Mouse (Mus musculus): ENCODE data around the gene Rin3.

Gene Rin3

DNA sequence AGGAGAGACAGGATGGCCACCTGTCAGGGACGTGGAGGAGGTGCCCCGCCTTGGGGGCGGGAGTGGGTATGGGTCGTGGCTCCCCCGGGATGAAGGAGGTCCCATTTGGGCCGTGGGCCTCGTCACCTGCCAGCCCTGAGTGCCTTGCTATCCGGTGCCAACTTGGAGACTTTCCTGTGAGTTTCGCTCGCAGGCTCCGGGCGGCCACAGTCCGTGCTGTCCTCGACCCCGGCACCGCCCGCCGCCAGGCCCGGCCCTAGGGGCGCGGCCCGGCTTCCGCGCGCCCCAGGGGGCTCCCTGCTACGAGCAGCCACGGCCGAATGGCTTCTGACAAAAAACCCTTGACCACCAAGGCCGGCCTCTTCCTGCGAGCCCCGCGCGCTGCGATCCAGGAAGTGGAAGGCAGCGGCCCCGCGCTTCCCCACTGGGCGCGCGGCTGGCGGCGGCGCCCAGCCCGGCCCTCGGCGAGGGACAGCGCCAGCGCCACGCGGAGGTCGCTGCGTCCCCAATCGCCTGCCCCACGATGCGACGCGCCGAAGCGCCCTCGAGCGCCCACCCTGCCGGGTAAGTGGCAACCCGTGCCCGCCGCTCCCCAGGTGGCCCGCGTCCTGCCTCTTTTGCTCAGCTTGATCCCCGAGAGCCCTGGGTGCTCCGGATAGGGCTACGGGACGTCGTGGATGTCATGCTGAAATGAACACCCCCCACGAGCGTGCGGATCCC is at the start of gene Rin3:
Rin3 (plus strand) TSS at position 286 of the 720 bp plus-strand sequence.
- in situ Hi-C loops (cut with MboI, MseI) = loop anchor here (5.0 to 25.0 kb wide), 2 partner anchors 84 to 1196 kb away; partner anchors contain the start of gene Ppp4r3a (in 1 of the 2)

DNA sequence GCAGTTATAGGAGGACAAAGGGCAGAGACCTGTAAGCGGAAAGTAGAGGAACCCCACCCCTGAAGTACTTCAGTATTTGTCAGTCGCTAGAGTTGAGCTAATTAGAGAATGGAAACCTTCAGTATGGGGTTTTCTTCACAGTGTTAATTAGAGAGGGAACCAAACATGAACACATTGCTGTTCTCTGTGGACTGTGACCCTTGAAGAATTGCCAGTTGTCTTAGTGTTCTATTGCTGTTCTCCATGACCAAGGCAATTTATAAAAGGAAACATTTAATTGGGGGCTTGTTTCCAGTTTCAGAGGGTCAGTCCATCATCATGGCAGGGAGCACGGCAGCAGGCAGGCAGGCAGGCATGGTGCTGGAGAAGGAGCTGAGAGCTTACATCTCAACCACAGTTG is 47.3 kb upstream of the Rin3 start:
- in situ Hi-C loops (cut with MboI, MseI) = no loop called here

DNA sequence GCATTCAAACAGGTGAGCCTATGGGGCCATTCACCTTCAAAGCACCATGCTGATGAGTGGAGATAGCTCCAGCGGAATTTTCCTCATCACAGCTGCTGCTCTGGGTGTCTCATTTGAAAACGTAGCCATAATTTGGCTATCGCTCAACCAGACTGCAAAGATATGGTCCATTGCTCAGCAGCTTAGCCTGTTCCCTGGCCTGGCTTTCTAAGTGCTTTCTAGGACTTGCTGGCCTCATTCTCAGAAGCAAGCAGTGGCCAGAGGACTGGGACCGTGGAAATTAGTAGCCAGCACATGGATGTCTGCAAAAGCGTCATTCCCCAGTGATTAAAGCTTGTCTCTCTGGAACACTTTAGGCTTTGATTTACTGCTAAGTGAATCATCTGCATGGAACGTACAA is 46.5 kb upstream of the Rin3 start:
- in situ Hi-C loops (cut with MboI, MseI) = no loop called here

DNA sequence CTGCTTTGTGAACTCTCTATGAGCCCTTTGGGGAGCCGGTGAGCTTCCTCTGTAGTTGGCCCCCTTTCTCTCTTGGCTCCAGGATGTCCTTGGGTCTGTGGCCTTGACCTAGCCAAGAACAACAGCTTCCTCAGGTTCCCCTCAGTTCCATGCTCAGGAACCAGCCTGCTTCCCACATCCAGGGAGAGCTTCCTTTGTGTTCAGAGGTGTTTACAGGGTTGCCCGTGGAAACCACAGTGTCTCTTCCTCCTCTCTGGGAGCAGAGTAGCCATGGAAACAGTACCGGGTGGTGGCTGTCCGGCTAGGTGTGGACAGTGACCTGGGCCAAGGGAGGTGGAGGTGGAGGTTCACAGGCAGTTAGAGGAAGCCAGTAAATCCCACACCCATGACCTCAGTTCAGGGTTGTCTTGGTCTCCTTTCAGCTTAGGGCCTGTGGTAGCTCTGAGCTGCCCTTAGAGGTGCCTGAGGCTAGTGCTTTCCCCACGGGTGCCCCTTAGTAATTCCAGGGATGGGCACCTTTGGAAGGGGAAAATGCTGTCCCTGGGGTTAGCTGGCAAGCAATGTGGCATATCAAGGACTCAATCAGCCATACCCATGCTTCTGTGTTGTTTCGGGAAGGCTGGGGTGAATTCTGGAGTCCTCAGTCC is 40.6 kb upstream of the Rin3 start:
- in situ Hi-C loops (cut with MboI, MseI) = no loop called here

DNA sequence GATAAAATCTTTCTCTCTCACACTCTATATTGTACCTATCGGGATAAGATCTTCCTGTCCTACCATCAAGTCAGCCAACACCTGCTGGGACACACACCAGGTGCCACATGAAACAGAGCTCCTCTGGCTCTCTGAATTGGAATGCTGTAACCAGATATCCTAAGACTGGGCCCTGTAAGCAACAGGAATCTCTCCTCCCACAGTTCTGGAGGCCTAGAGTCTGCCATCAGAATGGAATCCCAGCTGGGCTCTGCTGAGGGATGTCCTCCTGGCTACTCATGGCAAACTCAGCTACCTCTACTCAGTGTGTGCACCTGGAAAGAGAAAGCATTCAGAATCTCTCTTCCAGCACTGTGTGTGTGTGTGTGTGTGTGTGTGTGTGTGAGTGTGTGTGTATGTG is 38.9 kb upstream of the Rin3 start:
- in situ Hi-C loops (cut with MboI, MseI) = no loop called here

DNA sequence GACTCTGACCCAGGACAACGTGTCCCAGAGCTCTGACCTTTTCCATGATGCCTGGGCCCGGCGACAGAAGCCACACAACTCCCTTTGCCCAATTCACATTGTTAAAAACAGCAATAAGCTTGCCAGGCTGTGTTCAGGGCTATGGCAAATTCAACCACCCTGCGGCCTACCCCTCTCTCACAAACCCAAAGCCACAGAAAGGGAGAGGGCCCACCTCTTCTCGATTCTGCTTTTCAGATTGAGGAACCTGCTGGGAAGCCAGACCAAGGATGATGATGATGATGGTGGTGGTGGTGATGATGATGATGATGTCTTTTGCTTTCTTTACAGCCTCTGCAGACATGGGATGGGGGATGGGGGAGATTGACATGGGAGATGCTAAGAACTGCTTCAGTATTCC is 36.6 kb upstream of the Rin3 start:
- in situ Hi-C loops (cut with MboI, MseI) = no loop called here

DNA sequence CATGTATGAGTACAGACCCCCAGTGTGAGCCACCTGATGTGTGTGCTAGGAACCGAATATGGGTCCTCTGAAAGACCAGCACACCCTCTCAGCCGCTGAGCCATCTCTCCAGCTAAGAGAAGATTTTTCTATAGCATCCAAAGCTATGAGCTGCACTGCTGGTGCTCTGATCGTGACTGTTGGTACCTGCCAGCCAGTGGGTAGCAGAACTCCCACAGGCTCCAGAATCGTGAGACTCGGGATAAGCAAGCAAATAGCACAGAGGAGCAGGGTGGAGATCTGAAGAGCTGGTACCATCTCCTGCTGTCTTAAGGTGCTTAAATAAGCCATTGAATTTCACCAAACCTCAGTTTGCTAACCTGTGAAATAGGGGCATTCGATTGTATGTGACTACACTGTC is 34.7 kb upstream of the Rin3 start:
- in situ Hi-C loops (cut with MboI, MseI) = no loop called here

DNA sequence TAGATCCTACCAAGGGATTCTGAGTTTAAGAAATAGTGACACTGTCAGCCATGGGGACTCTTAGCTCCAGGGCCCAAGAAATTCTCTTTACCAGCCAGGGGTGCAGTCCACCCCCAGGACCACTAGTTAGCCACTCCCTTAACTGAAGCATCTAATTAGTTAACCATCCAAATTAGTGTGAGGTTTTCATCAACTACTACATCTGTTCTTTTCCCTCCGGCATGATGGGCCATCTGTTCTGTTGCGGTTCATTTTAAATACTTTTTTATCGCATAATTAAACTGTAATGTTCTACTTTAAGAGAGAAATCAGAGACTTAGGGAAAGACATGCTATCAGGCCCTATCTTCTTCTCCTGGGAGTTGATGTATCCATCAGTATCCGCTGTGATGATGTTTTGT is 32.5 kb upstream of the Rin3 start:
- in situ Hi-C loops (cut with MboI, MseI) = no loop called here

DNA sequence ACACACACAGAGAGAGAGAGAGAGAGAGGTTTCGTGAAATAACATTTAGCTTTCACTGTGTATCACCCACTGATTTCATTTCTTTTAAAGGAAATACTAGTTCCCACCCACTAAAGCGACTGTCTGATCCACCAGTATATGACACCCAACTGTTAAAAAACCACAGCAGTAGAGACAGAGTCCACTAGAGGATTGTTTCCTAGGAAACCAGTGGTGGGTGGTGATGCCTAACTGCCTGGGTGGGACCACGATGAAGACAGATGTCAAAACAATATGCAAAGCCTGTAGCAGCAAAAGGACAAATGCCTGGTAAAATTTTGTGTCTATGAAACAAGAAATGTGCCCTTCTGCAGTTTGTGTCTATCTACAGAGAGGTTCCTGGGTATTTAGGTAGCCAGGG is 31.8 kb upstream of the Rin3 start:
- in situ Hi-C loops (cut with MboI, MseI) = no loop called here

DNA sequence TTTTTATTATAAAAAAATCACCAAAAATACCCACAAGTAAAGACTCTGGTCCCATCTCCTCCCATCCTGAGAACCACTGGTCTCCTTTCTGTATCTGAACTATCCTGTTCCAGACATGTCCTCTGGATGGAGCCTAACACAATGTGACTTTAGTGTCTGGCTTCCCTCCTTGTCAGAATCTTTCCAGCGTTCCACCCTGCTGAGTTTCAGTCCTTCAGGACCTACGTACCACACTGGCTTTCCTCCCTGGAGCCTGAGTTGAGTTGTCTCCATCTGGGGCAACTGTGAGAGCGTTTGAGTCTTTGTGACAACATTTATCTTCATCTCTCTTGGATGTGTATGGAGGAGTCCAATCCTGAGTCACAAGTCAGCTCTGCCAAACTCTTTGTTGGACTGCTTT is 30.9 kb upstream of the Rin3 start:
- in situ Hi-C loops (cut with MboI, MseI) = no loop called here

DNA sequence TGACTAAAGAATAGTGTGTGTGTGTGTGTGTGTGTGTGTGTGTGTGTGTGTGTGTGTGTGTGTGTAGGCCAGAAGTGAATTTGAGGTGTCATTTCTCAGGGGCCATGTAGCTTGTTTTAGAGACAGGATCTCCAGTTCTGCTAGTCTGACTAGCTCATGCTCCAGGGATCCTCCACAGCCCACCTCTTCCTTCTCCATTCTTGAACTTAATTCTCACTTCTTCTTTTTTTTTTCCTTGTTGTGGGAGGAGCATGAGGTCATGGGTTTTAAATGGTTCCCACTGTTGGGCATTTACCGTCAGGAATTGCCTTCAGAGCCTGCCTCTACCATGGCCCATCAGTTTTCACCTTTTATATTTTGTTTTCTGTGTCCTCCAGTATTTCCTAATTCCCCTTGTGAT is 30.3 kb upstream of the Rin3 start:
- in situ Hi-C loops (cut with MboI, MseI) = no loop called here

DNA sequence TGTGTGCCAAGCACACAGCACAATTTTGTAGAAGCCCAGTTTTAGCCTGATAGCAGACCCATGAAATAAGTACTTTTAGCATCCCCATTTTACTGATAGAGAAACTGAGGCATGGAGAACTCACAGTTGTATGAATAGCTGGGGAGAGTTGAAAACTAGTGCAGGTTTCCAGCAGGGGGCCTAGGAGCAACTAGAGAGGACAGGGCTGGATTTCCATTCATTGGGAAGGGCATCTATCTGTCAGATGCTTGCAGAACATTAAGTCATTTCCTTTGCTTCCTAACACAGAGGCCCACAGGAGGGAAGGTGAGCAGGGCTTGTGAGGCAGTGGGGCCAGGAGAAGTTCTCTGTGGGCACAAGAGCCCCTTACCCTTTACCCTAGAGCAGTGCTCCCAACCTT is 27.8 kb upstream of the Rin3 start:
- in situ Hi-C loops (cut with MboI, MseI) = no loop called here

DNA sequence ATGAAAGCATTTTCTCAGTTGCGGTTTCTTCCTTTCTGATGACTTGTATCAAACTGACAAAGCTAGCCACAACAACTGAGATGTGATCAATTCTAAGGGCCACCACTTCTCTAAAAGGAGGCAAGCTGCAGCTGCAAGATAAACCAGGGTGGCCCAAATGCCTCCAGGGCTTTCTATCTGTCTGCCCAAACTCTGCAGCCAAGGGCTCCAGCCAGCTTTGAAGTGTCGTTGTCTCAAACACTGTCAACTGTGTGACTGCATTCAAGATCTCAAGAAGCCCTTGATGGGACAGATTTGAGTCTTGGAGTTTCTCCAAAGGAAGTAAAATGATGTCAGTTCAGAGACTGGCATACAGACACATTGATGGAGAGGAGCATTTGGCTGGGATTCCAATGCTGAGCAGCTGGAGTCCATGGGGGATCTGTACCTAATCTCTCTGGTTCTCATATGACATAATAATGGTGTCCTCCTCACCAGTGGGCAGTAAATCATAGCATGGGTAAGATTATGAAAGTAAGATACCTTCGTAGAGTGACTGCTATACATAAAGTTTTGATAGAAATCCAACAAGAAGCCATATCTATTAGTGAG is 24.2 kb upstream of the Rin3 start:
- in situ Hi-C loops (cut with MboI, MseI) = no loop called here

DNA sequence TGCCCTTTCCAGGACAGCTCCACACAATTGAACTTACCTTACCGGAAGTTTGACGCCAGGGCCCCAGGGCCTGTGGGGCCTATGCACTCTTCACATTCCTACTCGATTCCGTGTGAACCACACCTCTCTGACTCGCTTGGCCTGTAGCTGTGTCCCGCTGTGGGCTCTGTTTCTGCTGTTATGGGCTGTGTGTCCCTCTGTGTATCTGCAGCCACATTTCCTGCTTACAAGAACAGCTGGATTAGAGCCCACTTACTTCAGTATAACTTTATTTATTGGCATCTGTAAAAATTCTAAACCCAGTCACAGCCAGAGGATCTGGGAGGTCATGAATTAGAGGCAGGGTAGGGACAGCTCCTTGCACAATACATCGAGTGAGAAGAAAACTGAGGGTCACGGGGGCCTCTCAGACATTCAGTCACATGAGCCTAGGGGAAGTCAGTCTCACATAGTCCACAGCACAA is 20.9 kb upstream of the Rin3 start:
- in situ Hi-C loops (cut with MboI, MseI) = no loop called here

DNA sequence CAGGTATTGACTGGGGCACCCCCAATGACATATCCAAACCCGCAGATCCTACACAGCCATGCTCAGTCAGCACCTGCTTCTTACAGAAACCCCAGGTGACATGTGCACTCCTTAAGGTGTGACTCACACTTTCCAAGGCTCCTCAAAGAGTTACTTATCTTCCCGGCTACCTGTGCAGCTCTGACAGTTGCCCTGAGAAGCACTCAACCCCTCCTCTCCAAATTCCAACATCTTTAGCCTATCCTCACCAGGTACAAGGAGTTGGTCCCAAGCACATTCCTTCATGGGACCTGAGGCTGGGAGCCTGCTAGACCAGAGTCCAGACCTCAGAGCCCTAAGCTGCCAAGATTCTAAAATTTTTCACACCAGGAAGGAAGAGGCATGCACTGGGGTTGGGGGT is 20.0 kb upstream of the Rin3 start:
- in situ Hi-C loops (cut with MboI, MseI) = no loop called here

DNA sequence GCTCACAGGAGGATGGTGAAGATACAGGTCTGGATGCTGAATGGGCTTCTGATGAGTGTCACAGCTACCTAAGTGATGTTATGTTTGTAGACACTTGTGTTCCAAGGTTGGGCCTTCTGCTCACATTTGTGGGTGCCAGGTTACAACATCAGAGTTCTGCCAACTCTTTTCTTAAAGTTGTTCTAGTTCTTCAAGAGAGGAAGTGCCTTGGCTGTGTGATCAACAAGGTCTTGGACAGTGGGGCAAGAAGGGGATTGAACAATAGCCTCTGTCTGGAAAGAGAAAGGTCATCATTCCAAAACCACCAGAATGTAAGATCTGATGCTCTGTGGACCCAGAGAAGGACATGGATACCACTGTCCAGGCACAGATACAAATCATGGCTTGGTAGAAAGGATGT is 19.6 kb upstream of the Rin3 start:
- in situ Hi-C loops (cut with MboI, MseI) = no loop called here

DNA sequence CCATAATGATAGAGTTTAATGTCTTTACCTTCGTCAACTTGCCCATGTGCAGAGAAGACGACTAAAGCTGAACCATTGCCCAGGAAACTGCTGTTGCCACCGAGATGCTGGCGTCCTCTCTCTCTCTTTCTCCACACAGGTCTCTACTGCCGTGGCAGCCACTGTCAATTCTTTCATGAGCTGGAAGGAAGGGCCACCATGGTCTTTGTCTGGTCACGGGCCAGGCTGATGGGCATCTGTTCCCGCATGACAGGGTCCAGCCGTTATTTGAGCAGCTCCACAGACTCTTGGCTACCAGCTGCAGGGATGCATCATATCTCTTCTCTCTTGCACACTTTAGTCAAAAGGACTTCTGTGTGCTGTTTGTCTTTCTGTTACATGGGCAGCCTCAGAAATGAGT is 16.4 kb upstream of the Rin3 start:
- in situ Hi-C loops (cut with MboI, MseI) = no loop called here

DNA sequence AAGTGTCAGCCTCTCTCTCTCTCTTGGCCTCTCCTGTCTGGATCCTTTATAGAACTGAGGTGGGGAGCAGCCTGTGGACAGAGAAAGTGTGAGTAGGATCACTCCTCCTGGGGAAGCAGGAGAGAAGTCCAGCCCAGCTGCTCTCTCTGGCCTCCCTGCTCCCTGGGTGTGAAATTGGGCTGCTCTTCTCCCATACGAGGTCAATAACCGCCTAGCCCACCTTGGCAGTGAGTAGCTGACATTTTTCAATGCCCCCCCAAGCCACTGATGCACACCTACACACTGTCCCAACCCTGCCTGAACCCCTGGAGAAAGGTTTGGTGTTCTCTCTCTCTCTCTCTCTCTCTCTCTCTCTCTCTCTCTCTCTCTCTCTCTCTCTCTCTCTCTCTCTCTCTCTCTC is 13.7 kb upstream of the Rin3 start:
- in situ Hi-C loops (cut with MboI, MseI) = no loop called here

DNA sequence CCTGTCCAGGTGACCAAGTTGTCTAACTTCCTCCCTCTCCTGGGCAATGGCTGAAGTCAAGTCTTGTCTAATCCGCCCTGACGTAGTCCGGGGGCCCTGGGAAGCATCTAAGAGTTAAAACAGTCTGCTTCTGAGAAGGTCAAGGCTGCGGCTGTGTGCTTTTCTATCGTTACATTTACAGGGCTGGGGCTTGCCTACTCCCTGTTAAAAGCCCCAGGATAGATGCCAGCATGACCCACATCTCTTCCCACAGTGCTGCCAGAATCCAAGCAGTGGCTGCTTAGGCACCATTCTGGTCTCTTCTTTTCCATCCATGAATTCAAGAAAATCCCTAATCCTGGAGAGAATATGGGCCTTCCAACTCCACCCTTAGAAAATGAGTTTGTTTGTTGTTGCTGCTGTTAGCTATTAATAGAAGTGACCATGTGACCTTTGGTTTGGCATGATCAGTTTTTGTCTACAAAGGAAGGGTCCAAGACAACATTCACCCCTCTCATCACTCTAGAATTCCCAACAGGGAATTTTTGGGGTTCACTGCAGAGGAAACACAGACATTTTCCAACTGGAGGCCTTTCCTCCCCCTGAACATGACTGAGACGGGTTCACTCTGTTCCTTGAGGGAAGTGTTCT is 12.0 kb upstream of the Rin3 start:
- in situ Hi-C loops (cut with MboI, MseI) = no loop called here

DNA sequence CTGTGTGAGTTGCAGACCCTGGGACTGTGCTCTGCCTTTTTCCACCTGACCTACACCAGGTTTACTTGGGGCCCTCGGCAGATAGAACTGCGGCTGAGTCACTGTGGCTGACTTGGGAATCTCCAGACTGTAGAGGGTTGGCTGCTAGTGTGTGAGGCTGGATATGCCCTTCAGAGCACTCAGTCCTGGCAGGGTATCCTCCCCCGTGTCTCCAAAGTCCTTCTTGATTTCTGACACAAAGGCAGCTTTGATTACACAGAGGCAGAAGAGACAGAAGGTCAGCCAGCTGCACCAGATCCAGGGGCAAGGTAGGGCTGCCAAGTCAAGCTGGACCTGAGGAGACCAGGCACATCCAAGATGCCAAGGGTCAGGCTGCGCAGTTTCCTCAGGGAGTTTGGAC is 11.4 kb upstream of the Rin3 start:
- in situ Hi-C loops (cut with MboI, MseI) = no loop called here

DNA sequence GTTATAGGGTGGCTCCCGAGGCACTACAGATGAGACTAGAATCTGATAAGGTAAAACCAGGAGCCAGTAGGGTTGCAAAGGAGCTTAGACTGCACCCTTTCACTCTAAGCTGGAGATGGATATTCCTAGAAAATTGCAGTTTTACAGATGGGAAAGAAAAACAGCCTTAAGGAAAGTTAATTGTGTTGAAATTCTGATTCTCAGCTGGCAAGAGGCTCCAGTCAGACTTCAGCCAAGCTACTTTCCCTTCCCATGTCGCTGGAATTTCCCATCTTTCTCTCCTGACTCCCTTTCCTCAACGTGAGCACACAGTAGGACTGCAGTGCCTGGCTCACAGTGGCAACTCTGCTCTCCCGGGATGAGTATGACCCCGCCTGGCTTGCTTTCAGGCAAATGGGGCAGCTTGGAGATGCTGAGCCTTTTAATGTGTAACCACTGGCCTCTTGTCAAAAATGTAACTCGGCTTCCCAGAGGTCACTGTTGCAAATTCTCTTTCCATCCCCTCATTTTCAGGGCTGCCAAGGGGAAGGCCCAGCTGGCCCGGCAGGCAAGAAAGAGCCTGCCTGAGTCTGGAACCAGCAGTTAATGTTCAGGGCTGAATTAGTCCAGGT is 6.9 kb upstream of the Rin3 start:
- in situ Hi-C loops (cut with MboI, MseI) = loop anchor here in 1 of 2 experiments (25.0 kb wide), 1 partner anchor 1189 kb away; the partner anchor contains the start of gene Ppp4r3a

DNA sequence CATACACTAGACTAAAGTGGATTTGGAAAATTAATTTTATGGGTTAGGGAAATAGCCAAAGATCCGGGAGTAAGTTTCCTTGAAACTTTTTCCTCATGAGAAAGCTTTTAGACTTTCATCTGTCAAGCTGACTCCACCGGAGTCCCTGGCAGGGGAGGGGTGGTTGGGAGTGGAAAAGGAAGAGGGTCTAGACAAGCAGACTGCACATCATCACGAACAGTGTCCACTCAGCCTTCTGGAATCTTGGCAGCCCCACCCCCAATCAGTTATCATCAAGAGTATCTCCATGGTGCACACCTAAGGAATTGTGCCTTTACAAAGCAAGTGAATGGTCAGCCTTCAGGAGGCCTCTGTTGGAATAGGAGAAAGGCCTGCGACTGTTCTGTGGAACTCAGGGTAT is 2.6 kb upstream of the Rin3 start:
- in situ Hi-C loops (cut with MboI, MseI) = loop anchor here (5.0 to 25.0 kb wide), 2 partner anchors 87 to 1193 kb away; partner anchors contain the start of gene Ppp4r3a (in 1 of the 2)
